Mouse (Mus musculus): ENCODE data around the gene Ccdc162. TPM values are rescaled to one million over a fixed set of nuclear protein-coding genes. Genes with fewer than 3 reads are reported as not detected.
A peak's percentile ranks its signal among the peaks of the same experiment; 100 is the strongest.

Ccdc162 gene
- total and polyA plus RNA-seq, 2 experiments from 2014 or later: 1.2 to 3.2 TPM

- DNase-seq (no peak), ATAC-seq (no peak)
- H3K36me3 ChIP-seq (ENCODE audit: insufficient read depth): no peaks in the 10 kb centered on the region
- no peaks in the 10 kb centered on the region for H3K4me1 ChIP-seq (ENCODE audit: insufficient read depth)
- no peak overlapping the region for H3K4me2 ChIP-seq (ENCODE audit: low read depth)
- no peaks in the 10 kb centered on the region for H3K9me3 ChIP-seq (ENCODE audit: low read length)
- H3K27me3 ChIP-seq (ENCODE audit: insufficient read depth, low read length): no peaks in the 10 kb centered on the region
- no peak for TF ChIP-seq CTCF (IDR thresholded peaks at IDR 0.05; ENCODE audit: low read depth)
- 88% methylated on average over 4 of the region's 4 CpGs for WGBS
- H3K27ac ChIP-seq (ENCODE audit: low read depth, low read length): no peak overlapping the region
- H3K4me3 ChIP-seq (ENCODE audit: low read depth, low read length): no peak overlapping the region
- H3K9ac ChIP-seq: no peak overlapping the region
These were observed 115.1 kb downstream of the Ccdc162 start for GRCm38 (mm10) chr10:41601302-41601701.

- Histone ChIP-seq H3K4me2 (ENCODE audit: low read depth) (no peak overlapping the region), H3K27me3 (ENCODE audit: insufficient read depth, low read length) (no peaks in the 10 kb centered on the region), H3K9ac (no peak overlapping the region), H3K4me3 (ENCODE audit: low read depth, low read length) (no peak overlapping the region), H3K27ac (ENCODE audit: low read depth, low read length) (no peak overlapping the region), H3K36me3 (ENCODE audit: insufficient read depth) (no peaks in the 10 kb centered on the region), H3K4me1 (ENCODE audit: insufficient read depth) (no peaks in the 10 kb centered on the region), H3K9me3 (ENCODE audit: low read length) (no peaks in the 10 kb centered on the region)
- no peak for TF ChIP-seq CTCF (IDR thresholded peaks at IDR 0.05; ENCODE audit: low read depth)
- DNase-seq: no peak
- WGBS: 83% methylated on average over 9 of the region's 9 CpGs
- no peak for ATAC-seq
These were observed 117.4 kb downstream of the Ccdc162 start for GRCm38 (mm10) chr10:41599051-41599450.

GRCm38 (mm10) chr10:41598221-41598620 lies 118.2 kb downstream of the Ccdc162 start:
- no peak overlapping the region for H3K4me2 ChIP-seq (ENCODE audit: low read depth)
- no peaks in the 10 kb centered on the region for H3K36me3 ChIP-seq (ENCODE audit: insufficient read depth)
- TF ChIP-seq CTCF (IDR thresholded peaks at IDR 0.05; ENCODE audit: low read depth): no peak
- H3K9me3 ChIP-seq (ENCODE audit: low read length): no peaks in the 10 kb centered on the region
- 45% methylated on average over 9 of the region's 9 CpGs for WGBS
- ATAC-seq (no peak), DNase-seq (no peak)
- H3K4me1 ChIP-seq (ENCODE audit: insufficient read depth): no peaks in the 10 kb centered on the region
- H3K9ac ChIP-seq: no peak overlapping the region
- no peaks in the 10 kb centered on the region for H3K27me3 ChIP-seq (ENCODE audit: insufficient read depth, low read length)
- H3K4me3 ChIP-seq (ENCODE audit: low read depth, low read length): no peak overlapping the region
- no peak overlapping the region for H3K27ac ChIP-seq (ENCODE audit: low read depth, low read length)

GRCm38 (mm10) chr10:41595550-41595949 lies 120.9 kb downstream of the Ccdc162 start:
- Histone ChIP-seq H3K27ac (ENCODE audit: low read depth, low read length) (no peak overlapping the region), H3K27me3 (ENCODE audit: insufficient read depth, low read length) (no peaks in the 10 kb centered on the region), H3K9me3 (ENCODE audit: low read length) (no peaks in the 10 kb centered on the region), H3K9ac (no peak overlapping the region), H3K4me1 (ENCODE audit: insufficient read depth) (no peaks in the 10 kb centered on the region), H3K4me2 (ENCODE audit: low read depth) (no peak overlapping the region), H3K36me3 (ENCODE audit: insufficient read depth) (no peaks in the 10 kb centered on the region), H3K4me3 (ENCODE audit: low read depth, low read length) (no peak overlapping the region)
- 86% methylated on average over 3 of the region's 3 CpGs for WGBS
- TF ChIP-seq CTCF (IDR thresholded peaks at IDR 0.05; ENCODE audit: low read depth): no peak
- ATAC-seq: no peak
- DNase-seq: no peak

- no peaks in the 10 kb centered on the region for H3K36me3 ChIP-seq (ENCODE audit: insufficient read depth)
- H3K27ac ChIP-seq (ENCODE audit: low read depth, low read length): no peak overlapping the region
- no peak overlapping the region for H3K4me2 ChIP-seq (ENCODE audit: low read depth)
- no peak overlapping the region for H3K9ac ChIP-seq
- no peak for TF ChIP-seq CTCF (IDR thresholded peaks at IDR 0.05; ENCODE audit: low read depth)
- DNase-seq: peak; percentile 67
- WGBS: 59% methylated on average over 2 of the region's 2 CpGs
- H3K4me1 ChIP-seq (ENCODE audit: insufficient read depth): no peaks in the 10 kb centered on the region
- peak; percentile 93 for ATAC-seq
- no peaks in the 10 kb centered on the region for H3K9me3 ChIP-seq (ENCODE audit: low read length)
- H3K4me3 ChIP-seq (ENCODE audit: low read depth, low read length): no peak overlapping the region
- no peaks in the 10 kb centered on the region for H3K27me3 ChIP-seq (ENCODE audit: insufficient read depth, low read length)
These were observed 121.5 kb downstream of the Ccdc162 start for GRCm38 (mm10) chr10:41594957-41595356.

- Histone ChIP-seq H3K9ac (no peak overlapping the region), H3K4me2 (ENCODE audit: low read depth) (no peak overlapping the region), H3K4me1 (ENCODE audit: insufficient read depth) (no peaks in the 10 kb centered on the region), H3K4me3 (ENCODE audit: low read depth, low read length) (no peak overlapping the region), H3K9me3 (ENCODE audit: low read length) (no peaks in the 10 kb centered on the region), H3K36me3 (ENCODE audit: insufficient read depth) (no peaks in the 10 kb centered on the region), H3K27me3 (ENCODE audit: insufficient read depth, low read length) (no peaks in the 10 kb centered on the region), H3K27ac (ENCODE audit: low read depth, low read length) (no peak overlapping the region)
- ATAC-seq (peak; percentile 2; the same call in 1 of the 2 replicates), DNase-seq (no peak)
- no peak for TF ChIP-seq CTCF (IDR thresholded peaks at IDR 0.05; ENCODE audit: low read depth)
- WGBS: 83% methylated on average over 8 of the region's 8 CpGs
These were observed 122.0 kb downstream of the Ccdc162 start for GRCm38 (mm10) chr10:41594433-41594832.

- H3K4me3 ChIP-seq (ENCODE audit: low read depth, low read length): no peak overlapping the region
- H3K4me2 ChIP-seq (ENCODE audit: low read depth): no peak overlapping the region
- H3K4me1 ChIP-seq (ENCODE audit: insufficient read depth): no peaks in the 10 kb centered on the region
- no peak for DNase-seq
- no peak overlapping the region for H3K27ac ChIP-seq (ENCODE audit: low read depth, low read length)
- TF ChIP-seq CTCF (IDR thresholded peaks at IDR 0.05; ENCODE audit: low read depth): no peak
- WGBS: 91% methylated on average over 2 of the region's 2 CpGs
- no peak for ATAC-seq
- no peak overlapping the region for H3K9ac ChIP-seq
- H3K9me3 ChIP-seq (ENCODE audit: low read length): no peaks in the 10 kb centered on the region
- H3K36me3 ChIP-seq (ENCODE audit: insufficient read depth): no peaks in the 10 kb centered on the region
- no peaks in the 10 kb centered on the region for H3K27me3 ChIP-seq (ENCODE audit: insufficient read depth, low read length)
These were observed 127.8 kb downstream of the Ccdc162 start for GRCm38 (mm10) chr10:41588616-41589015.

Data from forebrain, postnatal 0 days (tissue).